Mouse (Mus musculus): Measurements from ENCODE around the gene Atp8b3.
A peak's percentile ranks its signal among the peaks of the same experiment; 100 is the strongest.

- no peak for TF ChIP-seq POLR2A (IDR thresholded peaks at IDR 0.05; ENCODE audit: control insufficient read depth, extremely low read depth, insufficient read depth, low read length, poor library complexity)
- peak; percentile 86 for TF ChIP-seq CTCF (IDR thresholded peaks at IDR 0.05; ENCODE audit: borderline replicate concordance, control insufficient read depth, extremely low read depth, insufficient read depth, low read length, poor library complexity)
Measured at GRCm38 (mm10) chr10:80557346-80557965, 18.5 kb upstream of the Atp8b3 start.
